Comparison of ENCODE assay signal across 28 mouse cellular contexts in genomic region chr12:85087845-85088244, GRCm38 (mm10).
"Had no signal": no experiment of that assay in that cellular context is flagged by ENCODE, and none has a peak within 500 bp of the region (broad histone marks: within the 10 kb centered on the region; RNA-seq: fewer than 3 reads in every experiment).

No protein-coding gene starts in this region.

- H3K4me2 ChIP-seq: heart, embryonic 12.5 days; hindbrain, embryonic 13.5 days; hindbrain, embryonic 15.5 days; kidney, embryonic 15.5 days; limb, embryonic 12.5 days; liver, embryonic 11.5 days; liver, embryonic 13.5 days; liver, embryonic 15.5 days had no signal

- H3K4me3 ChIP-seq: gastrocnemius, adult 2 months; heart, adult 2 months; heart, embryonic 12.5 days; hindbrain, embryonic 10.5 days; hindbrain, embryonic 13.5 days; hindbrain, embryonic 15.5 days; kidney, embryonic 15.5 days; limb, embryonic 12.5 days; liver, embryonic 13.5 days; liver, embryonic 15.5 days had no signal

- H3K27me3 ChIP-seq: heart, embryonic 12.5 days; hindbrain, embryonic 13.5 days; hindbrain, embryonic 15.5 days; kidney, embryonic 15.5 days; limb, embryonic 12.5 days; liver, embryonic 13.5 days; liver, embryonic 15.5 days had no signal

- H3K9ac ChIP-seq: heart, embryonic 12.5 days; hindbrain, embryonic 13.5 days; hindbrain, embryonic 15.5 days; kidney, embryonic 15.5 days; limb, embryonic 12.5 days; liver, embryonic 13.5 days; liver, embryonic 15.5 days; liver, postnatal 0 days had no signal

- H3K9me3 ChIP-seq: hindbrain, embryonic 13.5 days; hindbrain, embryonic 15.5 days; kidney, embryonic 15.5 days; liver, embryonic 15.5 days had no signal

- DNase-seq: gastrocnemius, adult 2 months; gastrocnemius, postnatal 10 days; gastrocnemius, postnatal 25 days; heart, adult 2 months; heart, postnatal 14 days; heart, postnatal 4 days; kidney, adult 11 months; kidney, adult 2 months; kidney, adult 9 months; kidney, postnatal 14 days; kidney, postnatal 36 days; layer of hippocampus, adult 9-11 months; layer of hippocampus, postnatal 36 days; left cerebral cortex, postnatal 4 days; liver; liver, embryonic 13.5 days; liver, postnatal 0 days had no signal

- H3K27ac ChIP-seq: gastrocnemius, adult 2 months; heart, adult 2 months; hindbrain, embryonic 10.5 days; hindbrain, embryonic 13.5 days; hindbrain, embryonic 15.5 days; hindbrain, postnatal 0 days; kidney, embryonic 15.5 days; kidney, postnatal 0 days; limb, embryonic 12.5 days; liver, embryonic 13.5 days; liver, embryonic 15.5 days had no signal

- H3K4me1 ChIP-seq: heart, embryonic 12.5 days; hindbrain, embryonic 10.5 days; hindbrain, embryonic 13.5 days; hindbrain, embryonic 15.5 days; kidney, embryonic 15.5 days had no signal

- ATAC-seq: hindbrain, postnatal 0 days; intestine, embryonic 16.5 days; liver, postnatal 0 days had no signal
